Mouse (Mus musculus) kidney, embryonic 14.5 days (tissue): ENCODE results near the gene Abhd4. TPM values are rescaled to one million over a fixed set of nuclear protein-coding genes. Genes with fewer than 3 reads are reported as not detected.

Experiments
- polyA plus RNA-seq: library from polyadenylated mRNA; unstranded; fragments of >200 nt; fragmentation: Nextera tagmentation; extraction: Ambion mirVana; gene quantifications from 2 replicates; pipeline ENCODE4 v1.2.1, GENCODE M21; 2014

Gene Abhd4
- polyA plus RNA-seq, 1 experiment from 2014 or later, result 62.5 TPM

Other genes with a start within 250 kb of the Abhd4 start
- 431 and 487 TPM in 2 replicates for gene Dad1, start 84 bp upstream of the Abhd4 start, polyA plus RNA-seq
- not detected in 2 replicates for gene Olfr49, start 30.8 kb downstream of the Abhd4 start, polyA plus RNA-seq
- gene Oxa1l, start 106.6 kb downstream of the Abhd4 start, polyA plus RNA-seq, result 63.1 and 69.7 TPM in 2 replicates
- 6.9 and 9.6 TPM in 2 replicates for gene Slc7a7, start 163.6 kb downstream of the Abhd4 start, polyA plus RNA-seq
- 269 and 360 TPM in 2 replicates for gene Mrpl52, start 172.7 kb downstream of the Abhd4 start, polyA plus RNA-seq
- 101 and 167 TPM in 2 replicates for gene Mmp14, start 177.4 kb downstream of the Abhd4 start, polyA plus RNA-seq
- gene Lrp10, start 209.9 kb downstream of the Abhd4 start, polyA plus RNA-seq, result 32.0 and 47.0 TPM in 2 replicates
- 6.1 and 6.9 TPM in 2 replicates for gene Rem2, start 221.9 kb downstream of the Abhd4 start, polyA plus RNA-seq